Mouse (Mus musculus) spleen, adult 2 months (tissue): Measurements from ENCODE around the gene Rhob.

ENCODE experiments used
- CTCF ChIP-seq: fragments of 200-500 bp; IDR thresholded peaks from 2 replicates; pipeline ENCODE4 v1.5.1; 2011; ENCODE audit warnings: mild to moderate bottlenecking, inconsistent platforms; ENCODE audit not compliant: insufficient read depth, insufficient read length, insufficient replicate concordance; ENCODE audit errors: extremely low read depth
- POLR2A ChIP-seq: fragments of 200-500 bp; IDR thresholded peaks from 2 replicates; pipeline ENCODE4 v1.6.1; 2011; ENCODE audit warnings: low read depth, low read length, inconsistent platforms

- no peak for TF ChIP-seq CTCF
- TF ChIP-seq POLR2A: no peak
Observed at GRCm38 (mm10) chr12:8527770-8528169, 28.0 kb upstream of the Rhob start.
